Mouse (Mus musculus): ENCODE data around the gene Oas1c. TPM values are rescaled to one million over a fixed set of nuclear protein-coding genes. Genes with fewer than 3 reads are reported as not detected.
"Not testable (repeated sequence)": the region's sequence is repeated elsewhere in the genome, so short reads cannot be mapped to it uniquely, and the experiment has no call there.

Gene Oas1c
- polyA plus RNA-seq, 1 experiment from 2014 or later, result 0.26 TPM

DNA sequence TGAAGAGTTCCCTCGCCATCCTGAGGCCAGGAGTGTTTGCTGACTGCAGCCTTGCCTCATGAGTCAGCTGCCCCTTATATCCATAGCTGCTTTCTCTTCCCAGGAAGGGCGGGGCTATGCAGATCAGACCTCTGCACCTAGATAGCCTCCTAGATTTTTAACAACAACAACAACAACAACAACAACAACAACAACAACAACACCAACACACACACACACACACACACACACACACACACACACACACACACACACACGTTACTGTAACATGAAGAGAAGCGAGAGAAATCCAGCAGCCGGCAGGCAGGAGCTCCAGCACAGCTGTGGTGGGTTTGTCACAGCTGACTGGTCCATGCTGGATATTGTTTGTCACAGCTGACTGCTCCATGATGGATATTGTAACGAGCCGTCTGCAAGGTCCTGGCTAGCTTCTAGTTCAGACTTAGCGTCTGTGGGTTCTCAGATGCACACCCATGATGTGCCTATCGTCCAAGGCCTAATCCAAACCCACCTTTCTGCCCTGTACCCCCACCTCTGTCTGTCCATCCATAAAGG lies 16.8 kb downstream of the Oas1c start, which contains the start of gene Oas1e:
Oas1e (minus strand) TSS at position 51 of the 555 bp plus-strand sequence.
- DNase-seq (ENCODE audit: low spot score); ATAC-seq (ENCODE audit: low FRiP score); H3K27me3 ChIP-seq (ENCODE audit: control insufficient read depth, insufficient read depth, low read length); H3K4me3 ChIP-seq (ENCODE audit: low read depth, low read length); H3K36me3 ChIP-seq (ENCODE audit: control insufficient read depth, insufficient read depth, low read length); H3K27ac ChIP-seq (ENCODE audit: low read depth, low read length); H3K4me2 ChIP-seq (replicated peaks; ENCODE audit: low read depth, low read length); H3K9me3 ChIP-seq (ENCODE audit: control insufficient read depth, low read length); H3K4me1 ChIP-seq (replicated peaks; ENCODE audit: control insufficient read depth, insufficient read depth, low read length); H3K9ac ChIP-seq (ENCODE audit: low read depth, low read length): not testable (repeated sequence)
- 75% methylated on average over 9 of the region's 9 CpGs for WGBS

DNA sequence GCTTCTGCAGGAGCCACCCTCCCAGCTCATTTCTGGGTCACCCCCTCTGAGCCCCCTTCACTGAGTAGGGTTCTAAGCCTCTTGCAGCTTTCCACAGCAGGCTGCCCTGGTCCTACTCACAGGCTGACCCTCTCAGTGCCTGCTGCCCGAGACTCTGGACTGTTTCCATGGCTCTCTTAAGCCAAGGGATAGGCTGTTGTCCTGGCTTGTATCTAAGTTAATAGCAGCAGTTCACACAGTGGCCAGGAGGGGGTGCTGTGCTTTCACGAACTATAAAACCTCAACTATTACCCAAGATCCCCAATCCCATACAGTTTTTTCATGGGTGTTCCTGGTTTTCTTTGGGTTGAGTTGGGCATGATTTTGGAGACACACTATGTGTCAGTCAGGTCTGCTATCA lies 19.3 kb downstream of the Oas1c start:
- H3K9me3 ChIP-seq (ENCODE audit: control insufficient read depth, low read length), result no peaks in the 10 kb centered on the region
- no peak overlapping the region for H3K9ac ChIP-seq (ENCODE audit: low read depth, low read length)
- 26% methylated on average over 2 of the region's 2 CpGs for WGBS
- H3K36me3 ChIP-seq (ENCODE audit: control insufficient read depth, insufficient read depth, low read length), result no peaks in the 10 kb centered on the region
- DNase-seq (ENCODE audit: low spot score) (peak; percentile 67), ATAC-seq (ENCODE audit: low FRiP score) (no peak)
- H3K4me3 ChIP-seq (ENCODE audit: low read depth, low read length), result no peak overlapping the region
- H3K27me3 ChIP-seq (ENCODE audit: control insufficient read depth, insufficient read depth, low read length), result no peaks in the 10 kb centered on the region
- H3K27ac ChIP-seq (ENCODE audit: low read depth, low read length), result no peak overlapping the region
- no peaks in the 10 kb centered on the region for H3K4me1 ChIP-seq (replicated peaks; ENCODE audit: control insufficient read depth, insufficient read depth, low read length)
- H3K4me2 ChIP-seq (replicated peaks; ENCODE audit: low read depth, low read length), result no peak overlapping the region

DNA sequence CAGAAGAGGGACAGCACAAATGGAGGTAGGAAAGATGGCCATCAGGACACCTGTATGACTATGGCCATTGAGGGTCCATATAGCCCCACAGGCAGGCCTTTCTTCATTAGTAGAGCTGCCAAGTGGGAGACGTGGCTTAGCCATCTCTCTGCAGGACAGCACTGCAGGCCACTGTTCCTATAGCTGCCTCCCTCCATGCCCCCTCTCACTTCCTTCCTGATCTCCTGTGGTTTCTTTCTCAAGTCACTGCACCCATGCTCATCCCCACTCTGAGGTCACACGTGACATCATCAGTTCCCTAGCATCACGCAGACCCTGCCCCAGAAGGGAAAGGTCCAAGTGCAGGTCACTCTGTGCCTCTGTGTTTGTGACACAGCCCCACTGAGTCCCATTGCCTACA lies 25.3 kb downstream of the Oas1c start:
- Histone ChIP-seq H3K27ac (ENCODE audit: low read depth, low read length) (no peak overlapping the region), H3K4me1 (replicated peaks; ENCODE audit: control insufficient read depth, insufficient read depth, low read length) (no peaks in the 10 kb centered on the region), H3K36me3 (ENCODE audit: control insufficient read depth, insufficient read depth, low read length) (no peaks in the 10 kb centered on the region), H3K9ac (ENCODE audit: low read depth, low read length) (no peak overlapping the region), H3K4me3 (ENCODE audit: low read depth, low read length) (no peak overlapping the region), H3K4me2 (replicated peaks; ENCODE audit: low read depth, low read length) (no peak overlapping the region), H3K27me3 (ENCODE audit: control insufficient read depth, insufficient read depth, low read length) (no peaks in the 10 kb centered on the region), H3K9me3 (ENCODE audit: control insufficient read depth, low read length) (no peaks in the 10 kb centered on the region)
- no peak for ATAC-seq (ENCODE audit: low FRiP score)
- WGBS, result 75% methylated on average over 3 of the region's 3 CpGs
- no peak for DNase-seq (ENCODE audit: low spot score)

DNA sequence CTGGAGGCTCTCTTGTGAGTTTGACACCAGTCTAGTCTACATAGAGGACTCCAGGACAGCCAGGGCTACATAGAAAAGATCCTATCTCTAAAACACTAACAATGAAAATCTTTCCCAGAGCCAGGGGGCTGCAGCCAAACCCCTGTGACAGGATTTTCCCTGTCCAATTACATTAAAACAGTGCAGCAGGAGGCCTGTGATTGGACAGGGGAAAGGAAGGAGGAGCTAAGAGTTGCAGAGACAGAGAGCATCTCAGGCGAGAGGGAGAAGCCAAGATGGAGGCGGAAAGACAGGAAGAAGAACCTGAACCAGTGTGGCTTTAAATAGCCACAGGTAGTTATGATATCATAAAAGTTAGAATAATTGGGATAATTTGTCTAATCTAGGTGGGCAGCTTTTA lies 29.9 kb downstream of the Oas1c start:
- no peak overlapping the region for H3K4me3 ChIP-seq (ENCODE audit: low read depth, low read length)
- H3K27me3 ChIP-seq (ENCODE audit: control insufficient read depth, insufficient read depth, low read length), result no peaks in the 10 kb centered on the region
- H3K9ac ChIP-seq (ENCODE audit: low read depth, low read length), result no peak overlapping the region
- 73% methylated on average over 2 of the region's 2 CpGs for WGBS
- no peaks in the 10 kb centered on the region for H3K9me3 ChIP-seq (ENCODE audit: control insufficient read depth, low read length)
- H3K36me3 ChIP-seq (ENCODE audit: control insufficient read depth, insufficient read depth, low read length), result no peaks in the 10 kb centered on the region
- ATAC-seq (ENCODE audit: low FRiP score) (no peak), DNase-seq (ENCODE audit: low spot score) (no peak)
- H3K27ac ChIP-seq (ENCODE audit: low read depth, low read length), result no peak overlapping the region
- H3K4me2 ChIP-seq (replicated peaks; ENCODE audit: low read depth, low read length), result no peak overlapping the region
- no peaks in the 10 kb centered on the region for H3K4me1 ChIP-seq (replicated peaks; ENCODE audit: control insufficient read depth, insufficient read depth, low read length)

DNA sequence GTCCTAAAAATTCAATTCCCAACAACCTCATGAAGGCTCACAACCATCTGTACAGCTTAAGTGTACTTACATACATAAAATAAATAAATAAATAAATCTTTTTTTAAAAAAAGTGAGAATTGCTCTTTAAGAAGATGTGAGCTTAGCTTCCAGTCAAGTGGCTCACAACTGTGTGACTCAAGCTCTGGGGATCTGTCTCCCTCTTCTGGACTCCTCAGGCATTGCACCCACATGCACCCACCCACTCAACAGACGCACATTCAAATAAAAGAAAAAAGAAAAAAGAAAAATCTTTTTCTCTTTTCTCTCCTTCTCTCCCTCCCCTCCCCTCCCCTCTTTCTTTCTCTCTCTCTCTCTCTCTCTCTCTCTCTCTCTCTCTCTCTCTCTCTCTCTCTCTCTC lies 30.7 kb downstream of the Oas1c start:
- Histone ChIP-seq H3K4me2 (replicated peaks; ENCODE audit: low read depth, low read length) (no peak overlapping the region), H3K27me3 (ENCODE audit: control insufficient read depth, insufficient read depth, low read length) (no peaks in the 10 kb centered on the region), H3K9ac (ENCODE audit: low read depth, low read length) (no peak overlapping the region), H3K36me3 (ENCODE audit: control insufficient read depth, insufficient read depth, low read length) (no peaks in the 10 kb centered on the region), H3K4me3 (ENCODE audit: low read depth, low read length) (no peak overlapping the region), H3K9me3 (ENCODE audit: control insufficient read depth, low read length) (no peaks in the 10 kb centered on the region), H3K27ac (ENCODE audit: low read depth, low read length) (no peak overlapping the region), H3K4me1 (replicated peaks; ENCODE audit: control insufficient read depth, insufficient read depth, low read length) (no peaks in the 10 kb centered on the region)
- DNase-seq (ENCODE audit: low spot score) (no peak), ATAC-seq (ENCODE audit: low FRiP score) (no peak)
- WGBS, result 83% methylated on average over 1 of the region's 1 CpGs

DNA sequence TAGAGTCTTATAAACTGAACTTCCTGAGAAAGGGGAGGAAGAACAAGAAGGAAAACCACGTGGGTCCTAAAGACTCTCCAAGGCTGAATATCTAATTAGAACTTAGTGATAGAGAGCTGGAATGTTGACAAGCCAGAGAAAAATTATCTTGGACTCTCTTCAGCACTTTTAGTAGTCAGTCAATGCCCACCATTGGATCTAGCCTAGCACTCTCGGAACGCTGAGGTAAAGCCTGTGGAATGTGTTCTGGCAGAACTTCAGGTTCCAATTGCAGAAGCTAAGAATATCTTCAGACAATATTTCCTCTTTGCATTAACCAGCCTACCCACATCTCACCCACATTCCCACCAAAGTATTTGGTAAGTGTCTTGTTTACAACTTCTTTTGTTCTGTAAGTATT lies 32.4 kb downstream of the Oas1c start:
- Histone ChIP-seq H3K9ac (ENCODE audit: low read depth, low read length) (no peak overlapping the region), H3K27ac (ENCODE audit: low read depth, low read length) (no peak overlapping the region), H3K4me2 (replicated peaks; ENCODE audit: low read depth, low read length) (no peak overlapping the region), H3K4me1 (replicated peaks; ENCODE audit: control insufficient read depth, insufficient read depth, low read length) (no peaks in the 10 kb centered on the region), H3K36me3 (ENCODE audit: control insufficient read depth, insufficient read depth, low read length) (no peaks in the 10 kb centered on the region), H3K4me3 (ENCODE audit: low read depth, low read length) (no peak overlapping the region), H3K27me3 (ENCODE audit: control insufficient read depth, insufficient read depth, low read length) (no peaks in the 10 kb centered on the region), H3K9me3 (ENCODE audit: control insufficient read depth, low read length) (no peaks in the 10 kb centered on the region)
- DNase-seq (ENCODE audit: low spot score), result no peak
- 58% methylated on average over 3 of the region's 3 CpGs for WGBS
- ATAC-seq (ENCODE audit: low FRiP score), result no peak

DNA sequence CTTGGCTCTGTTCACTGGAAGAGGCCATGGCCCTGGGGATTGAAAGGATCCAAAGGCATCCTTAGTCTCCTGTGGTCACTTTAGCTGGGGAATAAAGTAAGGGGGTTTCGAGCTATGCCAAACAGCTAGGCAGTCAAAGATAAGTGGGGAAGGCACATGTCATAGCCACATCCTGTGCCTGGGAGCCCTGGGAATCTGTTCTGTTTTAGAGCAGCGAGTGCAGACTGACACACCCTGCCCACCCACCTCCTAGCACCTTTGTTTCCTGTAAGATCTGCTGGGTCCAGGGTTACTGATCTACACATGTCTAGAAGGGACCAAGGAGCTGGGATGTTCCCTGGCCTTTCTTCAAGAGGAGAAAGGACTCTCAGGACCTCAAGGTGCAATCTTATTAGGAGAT lies 33.4 kb downstream of the Oas1c start:
- DNase-seq (ENCODE audit: low spot score), result no peak
- Histone ChIP-seq H3K9ac (ENCODE audit: low read depth, low read length) (no peak overlapping the region), H3K27ac (ENCODE audit: low read depth, low read length) (no peak overlapping the region), H3K27me3 (ENCODE audit: control insufficient read depth, insufficient read depth, low read length) (no peaks in the 10 kb centered on the region), H3K4me1 (replicated peaks; ENCODE audit: control insufficient read depth, insufficient read depth, low read length) (no peaks in the 10 kb centered on the region), H3K9me3 (ENCODE audit: control insufficient read depth, low read length) (no peaks in the 10 kb centered on the region), H3K36me3 (ENCODE audit: control insufficient read depth, insufficient read depth, low read length) (no peaks in the 10 kb centered on the region), H3K4me2 (replicated peaks; ENCODE audit: low read depth, low read length) (no peak overlapping the region), H3K4me3 (ENCODE audit: low read depth, low read length) (no peak overlapping the region)
- WGBS, result 72% methylated on average over 2 of the region's 2 CpGs
- no peak for ATAC-seq (ENCODE audit: low FRiP score)

DNA sequence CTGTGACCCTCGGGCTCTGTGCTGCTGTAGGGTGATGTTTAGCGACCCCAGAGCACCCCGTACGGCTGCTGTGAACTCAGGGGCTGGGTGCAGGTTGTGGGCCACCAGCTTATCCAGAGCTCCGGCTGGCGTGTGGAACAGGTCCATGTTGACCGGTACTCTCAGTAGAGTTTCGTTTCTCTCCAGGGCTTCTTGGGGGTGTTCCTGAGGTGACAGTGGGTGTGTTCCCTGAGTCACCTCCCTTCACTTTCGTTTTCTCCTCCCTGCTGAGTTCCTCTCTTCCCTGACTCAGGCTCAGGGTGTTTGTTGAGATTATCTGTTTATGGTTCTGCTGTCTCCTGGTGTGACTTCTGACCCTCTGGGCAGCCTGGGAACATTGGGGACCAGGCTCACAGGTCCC lies 34.8 kb downstream of the Oas1c start, which contains the start of gene Oas3:
Oas3 (minus strand) TSS at position 184 of the 400 bp plus-strand sequence.
- ATAC-seq (ENCODE audit: low FRiP score) (no peak), DNase-seq (ENCODE audit: low spot score) (no peak)
- no peak within 1 kb of the TSS for H3K4me2 ChIP-seq (replicated peaks; ENCODE audit: low read depth, low read length)
- H3K4me1 ChIP-seq (replicated peaks; ENCODE audit: control insufficient read depth, insufficient read depth, low read length), result no peaks in the 10 kb centered on the region
- WGBS, result 75% methylated on average over 9 of the region's 9 CpGs
- H3K9ac ChIP-seq (ENCODE audit: low read depth, low read length), result no peak within 1 kb of the TSS
- H3K36me3 ChIP-seq (ENCODE audit: control insufficient read depth, insufficient read depth, low read length), result no peaks in the 10 kb centered on the region
- no peak within 1 kb of the TSS for H3K27ac ChIP-seq (ENCODE audit: low read depth, low read length)
- no peak within 1 kb of the TSS for H3K4me3 ChIP-seq (ENCODE audit: low read depth, low read length)
- no peaks in the 10 kb centered on the region for H3K27me3 ChIP-seq (ENCODE audit: control insufficient read depth, insufficient read depth, low read length)
- no peaks in the 10 kb centered on the region for H3K9me3 ChIP-seq (ENCODE audit: control insufficient read depth, low read length)

DNA sequence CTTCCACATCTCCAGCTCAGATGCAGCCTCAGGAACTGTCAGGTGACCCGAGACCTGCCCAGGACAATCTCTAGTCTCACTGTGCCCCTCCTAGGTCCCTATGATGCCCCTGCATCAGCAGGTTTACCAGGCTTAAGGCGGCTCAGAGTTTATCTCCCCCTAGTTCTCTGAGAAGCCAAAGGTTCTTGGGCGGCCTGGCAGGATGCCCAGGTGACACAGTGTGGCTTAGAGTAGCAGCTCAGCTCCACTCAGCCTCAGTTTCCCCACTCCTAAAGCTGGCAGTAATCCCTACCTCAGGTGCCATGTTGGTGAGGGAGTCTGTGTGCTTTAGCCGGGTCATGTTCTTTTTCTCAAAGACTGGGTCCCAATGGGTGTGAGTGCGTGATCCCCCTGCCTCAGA lies 35.5 kb downstream of the Oas1c start:
- Histone ChIP-seq H3K9ac (ENCODE audit: low read depth, low read length) (no peak overlapping the region), H3K4me2 (replicated peaks; ENCODE audit: low read depth, low read length) (no peak overlapping the region), H3K27me3 (ENCODE audit: control insufficient read depth, insufficient read depth, low read length) (no peaks in the 10 kb centered on the region), H3K36me3 (ENCODE audit: control insufficient read depth, insufficient read depth, low read length) (no peaks in the 10 kb centered on the region), H3K4me1 (replicated peaks; ENCODE audit: control insufficient read depth, insufficient read depth, low read length) (no peaks in the 10 kb centered on the region), H3K27ac (ENCODE audit: low read depth, low read length) (no peak overlapping the region), H3K4me3 (ENCODE audit: low read depth, low read length) (no peak overlapping the region), H3K9me3 (ENCODE audit: control insufficient read depth, low read length) (no peaks in the 10 kb centered on the region)
- 80% methylated on average over 5 of the region's 5 CpGs for WGBS
- DNase-seq (ENCODE audit: low spot score) (no peak), ATAC-seq (ENCODE audit: low FRiP score) (no peak)
